Mouse (Mus musculus) heart, postnatal 4 days (tissue): ENCODE measurements around the gene Tuba3b. TPM values are rescaled to one million over a fixed set of nuclear protein-coding genes. Genes with fewer than 3 reads are reported as not detected.

Source experiments
- DNase-seq: peaks from one replicate; pipeline ENCODE4 v3.0.0; 2021
- total RNA-seq, 2 experiments: library from RNA; stranded (reverse); gene quantifications; 2 replicates each; pipeline ENCODE4 v1.2.3; 2021

Gene Tuba3b
- total RNA-seq, 2 experiments from 2014 or later: 0.50 to 0.59 TPM

- DNase-seq: no peak
Measured at GRCm38 (mm10) chr6:145607746-145608145, 7.8 kb upstream of the Tuba3b start.

GRCm38 (mm10) chr6:145608693-145609092 lies 6.9 kb upstream of the Tuba3b start:
- no peak for DNase-seq

GRCm38 (mm10) chr6:145610901-145611300 lies 4.7 kb upstream of the Tuba3b start:
- DNase-seq: no peak

- no peak for DNase-seq
Measured at GRCm38 (mm10) chr6:145612611-145613010, 2.9 kb upstream of the Tuba3b start.

- DNase-seq: no peak
Measured at GRCm38 (mm10) chr6:145614219-145614618, 1.3 kb upstream of the Tuba3b start, which contains the start of gene Lmntd1. Gene Lmntd1, minus strand, starts transcription at chr6:145614319.

- no peak for DNase-seq
Measured at GRCm38 (mm10) chr6:145616402-145617229, 1.1 kb downstream of the Tuba3b start.

GRCm38 (mm10) chr6:145623141-145623540 lies 7.6 kb downstream of the Tuba3b start:
- no peak for DNase-seq

GRCm38 (mm10) chr6:145630269-145630668 lies 14.7 kb downstream of the Tuba3b start:
- DNase-seq: peak; percentile 49

GRCm38 (mm10) chr6:145634454-145634853 lies 18.9 kb downstream of the Tuba3b start:
- no peak for DNase-seq

GRCm38 (mm10) chr6:145636682-145637081 lies 21.1 kb downstream of the Tuba3b start:
- DNase-seq: no peak

- DNase-seq: peak; percentile 60
Measured at GRCm38 (mm10) chr6:145638248-145638647, 22.7 kb downstream of the Tuba3b start.

- no peak for DNase-seq
Measured at GRCm38 (mm10) chr6:145640971-145641506, 25.5 kb downstream of the Tuba3b start.

- no peak for DNase-seq
Measured at GRCm38 (mm10) chr6:145651976-145652375, 36.4 kb downstream of the Tuba3b start.

GRCm38 (mm10) chr6:145652986-145653385 lies 37.4 kb downstream of the Tuba3b start:
- DNase-seq: no peak

- DNase-seq: no peak
Measured at GRCm38 (mm10) chr6:145653626-145654025, 38.1 kb downstream of the Tuba3b start.

GRCm38 (mm10) chr6:145654062-145654836 lies 38.7 kb downstream of the Tuba3b start:
- no peak for DNase-seq

GRCm38 (mm10) chr6:145655678-145656077 lies 40.1 kb downstream of the Tuba3b start:
- no peak for DNase-seq

- peak; percentile 30 for DNase-seq
Measured at GRCm38 (mm10) chr6:145656740-145657591, 41.4 kb downstream of the Tuba3b start.

GRCm38 (mm10) chr6:145659116-145659515 lies 43.6 kb downstream of the Tuba3b start:
- DNase-seq: no peak

- no peak for DNase-seq
Measured at GRCm38 (mm10) chr6:145660943-145661342, 45.4 kb downstream of the Tuba3b start.

- DNase-seq: no peak
Measured at GRCm38 (mm10) chr6:145664208-145664607, 48.7 kb downstream of the Tuba3b start.

GRCm38 (mm10) chr6:145665751-145666150 lies 50.2 kb downstream of the Tuba3b start:
- DNase-seq: no peak
